Mouse (Mus musculus): Measurements from ENCODE around the gene Stox1.
A peak's percentile ranks its signal among the peaks of the same experiment; 100 is the strongest.

Stox1 gene

GRCm38 (mm10) chr10:62668043-62668442 lies 57.9 kb downstream of the Stox1 start:
- no peak for DNase-seq (ENCODE audit: low read depth, low spot score)

GRCm38 (mm10) chr10:62664963-62665590 lies 60.9 kb downstream of the Stox1 start:
- DNase-seq (ENCODE audit: low read depth, low spot score), result no peak

- no peak for DNase-seq (ENCODE audit: low read depth, low spot score)
These were observed 61.8 kb downstream of the Stox1 start for GRCm38 (mm10) chr10:62664171-62664570.

GRCm38 (mm10) chr10:62656711-62657110 lies 69.2 kb downstream of the Stox1 start:
- DNase-seq (ENCODE audit: low read depth, low spot score), result no peak

- no peak for DNase-seq (ENCODE audit: low read depth, low spot score)
These were observed 74.0 kb downstream of the Stox1 start for GRCm38 (mm10) chr10:62651961-62652360.

GRCm38 (mm10) chr10:62650881-62651810 lies 74.8 kb downstream of the Stox1 start, which contains the start of gene Ddx50:
Gene Ddx50 (minus strand): TSS chr10:62651218.
- DNase-seq (ENCODE audit: low read depth, low spot score), result peak; percentile 99

- peak; percentile 9 for DNase-seq (ENCODE audit: low read depth, low spot score)
These were observed 75.6 kb downstream of the Stox1 start for GRCm38 (mm10) chr10:62650358-62650782.
